Mouse (Mus musculus) CH12.LX (cell line): ENCODE measurements around the gene Sohlh1.
"Not testable (repeated sequence)": the region's sequence is repeated elsewhere in the genome, so short reads cannot be mapped to it uniquely, and the experiment has no call there.

Source experiments
- CHD1 ChIP-seq: IDR thresholded peaks from 2 replicates; pipeline ENCODE4 v1.6.1; 2012; ENCODE audit warnings: low read depth, low read length, improper control_type of control experiment, inconsistent platforms
- CHD2 ChIP-seq: IDR thresholded peaks from 2 replicates; pipeline ENCODE4 v1.6.1; 2011; ENCODE audit warnings: low read length, improper control_type of control experiment
- CTCF ChIP-seq, 2 experiments: IDR thresholded peaks in 1 of 2; conservative IDR thresholded peaks in 1 of 2; 2 replicates each; pipeline ENCODE4 v1.5.1; 2011 to 2012; ENCODE audit warnings: low read depth in 2 of 2, low read length in 2 of 2, improper control_type of control experiment in 1 of 2, inconsistent platforms in 1 of 2, mild to moderate bottlenecking in 1 of 2, moderate library complexity in 1 of 2
- E2F4 ChIP-seq: IDR thresholded peaks from 2 replicates; pipeline ENCODE4 v1.6.1; 2011; ENCODE audit warnings: low read depth, low read length, improper control_type of control experiment; ENCODE audit not compliant: insufficient replicate concordance
- EP300 ChIP-seq: IDR thresholded peaks from 2 replicates; pipeline ENCODE4 v1.6.1; 2011; ENCODE audit warnings: low read length, improper control_type of control experiment
- ETS1 ChIP-seq: conservative IDR thresholded peaks from 2 replicates; pipeline ENCODE4 v1.6.1; 2012; ENCODE audit warnings: low read depth, mild to moderate bottlenecking, inconsistent platforms, low read length, improper control_type of control experiment, moderate library complexity
- GABPA ChIP-seq: IDR thresholded peaks from 2 replicates; pipeline ENCODE4 v1.6.1; 2012; ENCODE audit warnings: low read depth, low read length, improper control_type of control experiment, inconsistent platforms; ENCODE audit not compliant: insufficient replicate concordance
- HCFC1 ChIP-seq: IDR thresholded peaks from 2 replicates; pipeline ENCODE4 v1.6.1; 2012; ENCODE audit warnings: low read depth, mild to moderate bottlenecking, inconsistent platforms, low read length, improper control_type of control experiment
- MAFK ChIP-seq: IDR thresholded peaks from 2 replicates; pipeline ENCODE4 v1.6.1; 2011; ENCODE audit warnings: low read length, improper control_type of control experiment; ENCODE audit not compliant: insufficient replicate concordance
- POLR2A ChIP-seq: IDR thresholded peaks from 2 replicates; pipeline ENCODE4 v1.6.1; 2011; ENCODE audit warnings: low read depth, mild to moderate bottlenecking, improper control_type of control experiment, low read length
- RAD21 ChIP-seq: IDR thresholded peaks from 2 replicates; pipeline ENCODE4 v1.6.1; 2011; ENCODE audit warnings: low read depth, mild to moderate bottlenecking, low read length, improper control_type of control experiment, moderate library complexity
- RCOR1 ChIP-seq: conservative IDR thresholded peaks from 2 replicates; pipeline ENCODE4 v1.6.1; 2012; ENCODE audit warnings: low read depth, mild to moderate bottlenecking, inconsistent platforms, low read length, improper control_type of control experiment
- UBTF ChIP-seq: IDR thresholded peaks from 2 replicates; pipeline ENCODE4 v1.6.1; 2012; ENCODE audit warnings: low read depth, mild to moderate bottlenecking, inconsistent platforms, low read length, improper control_type of control experiment, moderate library complexity
- ZC3H11A ChIP-seq: IDR thresholded peaks from 2 replicates; pipeline ENCODE4 v1.6.1; 2012; ENCODE audit warnings: low read depth, mild to moderate bottlenecking, inconsistent platforms, low read length, improper control_type of control experiment

GRCm38 (mm10) chr2:25815748-25816147, 31.3 kb downstream of the Sohlh1 start, which contains the start of gene Glt6d1:
- TF ChIP-seq CTCF (conservative IDR thresholded peaks at IDR 0.05 in 1 of 2, IDR thresholded peaks at IDR 0.05 in 1 of 2; ENCODE audit: low read depth in 2 of 2, low read length in 2 of 2); EP300; ETS1; POLR2A; MAFK; UBTF; HCFC1; CHD1; CHD2; RAD21; RCOR1; E2F4; GABPA; ZC3H11A: not testable (repeated sequence)
